Mouse (Mus musculus) layer of hippocampus, postnatal 36 days (tissue): ENCODE measurements at regions not wholly inside any gene's neighbourhood (a gene's known extent, or its start where the extent isn't known, plus 50 kb on each side); places are given as distances from the start of the nearest gene placed in this dataset.

Experiments used
- DNase-seq, 2 experiments: peaks; one replicate each; pipeline ENCODE4 v3.0.0; 2022

DNA sequence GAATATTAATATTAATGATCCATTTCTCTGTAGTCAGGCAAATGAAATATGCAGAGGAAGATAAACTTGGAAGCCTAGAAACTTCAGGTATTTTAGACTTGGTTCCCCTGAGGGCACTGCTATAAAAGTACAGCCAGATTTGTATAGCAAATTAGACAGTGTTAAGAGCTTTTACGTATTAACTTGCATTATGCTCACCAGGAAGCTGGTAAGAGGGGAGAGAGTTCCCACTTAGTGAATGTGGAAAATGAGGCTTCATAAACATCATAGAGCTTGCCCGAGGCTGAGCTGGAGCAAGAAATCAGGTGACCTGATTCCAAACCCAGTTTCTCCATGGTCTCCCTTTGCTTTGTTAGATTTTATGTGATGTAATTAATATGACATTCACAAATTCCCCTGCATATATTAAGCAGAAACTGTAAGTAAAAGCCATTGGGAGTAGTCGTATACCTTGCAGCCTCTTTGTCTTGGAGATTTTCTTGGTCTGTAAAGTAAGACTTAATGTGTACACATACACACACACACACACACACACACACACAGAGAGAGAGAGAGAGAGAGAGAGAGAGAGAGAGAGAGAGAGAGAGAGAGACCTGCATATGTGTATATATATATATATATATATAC lies 718.9 kb upstream of the Isx start:
- no peak for DNase-seq

DNA sequence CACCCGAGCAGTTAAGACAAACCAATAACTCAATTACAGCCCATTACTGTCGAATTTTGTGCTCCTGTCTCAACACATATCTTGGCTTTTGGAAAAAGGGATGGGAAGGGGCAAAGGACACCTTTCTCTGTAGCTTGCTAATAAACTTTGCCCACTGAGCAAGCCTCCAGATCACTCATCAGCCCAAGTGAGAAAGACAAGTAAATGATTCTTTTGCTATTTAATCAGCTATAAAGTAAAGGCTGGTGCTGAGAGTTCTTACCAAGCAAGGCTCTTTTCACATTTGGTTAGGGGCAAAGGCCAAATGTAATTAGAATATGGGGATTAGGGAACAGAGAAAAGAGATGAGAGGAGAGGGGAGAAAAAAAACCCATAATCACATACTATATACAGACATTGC lies 703.4 kb upstream of the Isx start:
- no peak for DNase-seq

DNA sequence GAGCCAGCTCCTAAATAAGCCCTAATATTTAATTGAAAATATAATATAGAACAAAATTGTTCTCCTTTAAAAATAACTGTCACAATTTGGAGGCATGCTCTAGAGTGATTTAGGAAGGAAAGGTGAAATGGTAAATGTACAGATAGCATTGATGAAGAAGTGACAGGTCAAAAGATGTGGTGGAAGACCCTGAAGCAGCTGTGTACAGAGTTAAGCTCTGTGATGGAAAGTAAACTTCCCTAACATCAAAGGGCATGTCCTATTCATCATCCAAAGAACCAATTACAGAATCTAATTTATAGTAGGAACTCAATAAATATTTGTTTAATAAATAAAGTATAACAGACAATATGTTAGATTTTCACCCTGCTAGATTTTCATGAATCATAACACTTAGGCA lies 702.3 kb upstream of the Isx start:
- DNase-seq: no peak

DNA sequence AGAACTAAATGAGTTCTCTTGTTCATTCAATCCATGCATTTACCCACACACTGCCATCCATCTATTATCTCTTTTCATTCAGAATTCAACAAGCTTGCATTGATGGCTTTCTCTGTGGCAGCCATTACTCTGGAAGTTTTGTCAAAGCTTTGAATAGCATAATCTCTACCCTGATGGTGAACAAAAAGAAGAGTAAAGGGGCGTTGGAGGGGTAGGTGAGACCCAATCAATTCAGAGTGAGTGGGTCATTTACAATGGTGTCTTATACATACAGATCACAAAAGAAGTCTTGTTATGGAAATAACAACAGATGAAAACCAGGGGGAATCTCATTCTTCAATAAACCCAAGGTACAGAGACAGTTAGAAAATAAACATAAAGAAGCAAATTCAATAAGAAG lies 701.9 kb upstream of the Isx start:
- DNase-seq: no peak

DNA sequence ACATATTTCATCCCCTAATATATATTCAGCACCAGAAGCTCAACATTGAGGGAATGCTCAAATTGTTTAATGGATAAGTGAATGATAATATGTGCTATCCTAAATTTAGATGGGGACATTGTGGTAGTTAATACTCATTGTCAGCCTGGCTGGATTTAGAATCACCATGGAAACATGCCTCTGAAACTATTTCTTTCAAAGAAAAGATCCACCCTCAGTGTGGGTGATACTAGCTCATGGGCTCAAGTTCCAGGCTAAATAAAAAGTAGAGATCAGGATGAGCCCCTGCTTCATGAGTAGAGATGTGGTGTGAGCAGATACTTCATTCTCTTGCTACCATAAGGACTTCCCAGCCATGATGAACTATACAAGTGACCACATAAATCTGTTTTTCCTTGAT lies 668.4 kb upstream of the Isx start:
- peak in 1 of 2 experiments; percentile 10 for DNase-seq

DNA sequence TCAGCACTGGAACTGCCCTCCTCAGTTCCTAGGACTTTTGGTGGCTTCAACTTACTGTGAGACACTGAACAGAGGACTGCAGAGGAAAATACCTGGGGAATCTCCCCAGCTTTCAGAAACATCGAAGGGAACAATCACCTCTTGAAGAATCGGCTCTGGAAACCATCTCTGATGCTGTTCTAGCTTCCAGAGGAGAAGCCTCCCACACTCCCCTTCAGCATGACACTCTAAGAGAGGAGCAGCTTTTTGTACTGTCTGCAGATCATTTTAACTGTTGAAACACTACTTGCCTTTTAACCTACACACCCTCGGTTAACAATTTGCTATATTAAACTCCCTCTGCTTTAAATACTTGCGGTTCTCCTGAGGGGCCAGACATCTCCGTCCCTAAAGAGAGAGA lies 664.7 kb upstream of the Isx start:
- no peak for DNase-seq

DNA sequence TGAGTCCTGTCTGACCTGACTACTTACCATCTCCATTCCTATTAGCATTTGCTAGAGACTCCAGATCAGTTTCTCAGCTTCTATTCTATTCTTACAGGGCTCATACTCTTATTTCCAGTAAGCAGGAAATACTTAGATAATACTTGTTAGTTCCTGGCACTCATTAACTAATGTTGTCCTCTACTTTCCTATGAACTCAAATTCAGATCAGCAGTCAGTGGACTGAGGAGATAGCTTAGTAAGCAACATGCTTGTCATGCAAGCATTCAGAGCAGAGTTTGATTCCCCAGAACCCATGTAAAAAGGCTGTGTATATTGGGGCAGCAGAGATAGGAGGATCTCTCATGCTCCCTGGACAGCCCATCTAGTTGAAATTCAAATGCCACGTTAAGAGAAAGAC lies 656.2 kb upstream of the Isx start:
- no peak for DNase-seq
